In genomic region chr2:155373886-155374285, GRCm38 (mm10) we compare ENCODE assay signal across 25 mouse cellular contexts.
"Had no signal": no experiment of that assay in that cellular context is flagged by ENCODE, and none has a peak within 500 bp of the region (broad histone marks: within the 10 kb centered on the region; RNA-seq: fewer than 3 reads in every experiment).

No protein-coding gene starts in this region.

- H3K27me3 ChIP-seq: hindbrain, embryonic 12.5 days; intestine, embryonic 15.5 days; limb, embryonic 12.5 days had no signal

- H3K9me3 ChIP-seq: heart, embryonic 10.5 days; heart, embryonic 12.5 days; hindbrain, embryonic 10.5 days; hindbrain, embryonic 12.5 days; intestine, embryonic 15.5 days; limb, embryonic 10.5 days; limb, embryonic 12.5 days; liver, embryonic 13.5 days had no signal

- H3K4me3 ChIP-seq: gastrocnemius, adult 2 months; heart, embryonic 10.5 days; heart, embryonic 12.5 days; hindbrain, embryonic 10.5 days; hindbrain, embryonic 12.5 days; intestine, embryonic 15.5 days; layer of hippocampus, adult 2 months; left cerebral cortex, adult 2 months; limb, embryonic 10.5 days; limb, embryonic 12.5 days; liver, embryonic 13.5 days had no signal

- ATAC-seq: hindbrain, embryonic 16.5 days; inflammation-experienced regulatory T-cells, adult 6 months; intestine, embryonic 15.5 days; intestine, postnatal 0 days had no signal

- H3K4me1 ChIP-seq: hindbrain, embryonic 10.5 days; hindbrain, embryonic 12.5 days; limb, embryonic 10.5 days; limb, embryonic 12.5 days had no signal

- DNase-seq: gastrocnemius, adult 2 months; gastrocnemius, postnatal 10 days; gastrocnemius, postnatal 25 days; heart, adult 18-20 months; heart, postnatal 14 days; heart, postnatal 4 days; kidney, adult 18-20 months; kidney, adult 8-10 months; kidney, postnatal 10 days; kidney, postnatal 25 days; kidney, postnatal 4 days; liver, embryonic 13.5 days had no signal

- H3K27ac ChIP-seq: gastrocnemius, adult 2 months; heart, embryonic 10.5 days; hindbrain, embryonic 10.5 days; hindbrain, embryonic 12.5 days; hindbrain, embryonic 14.5 days; intestine, embryonic 15.5 days; layer of hippocampus, adult 2 months; left cerebral cortex, adult 2 months; limb, embryonic 10.5 days; limb, embryonic 12.5 days; liver, embryonic 13.5 days had no signal

- H3K9ac ChIP-seq: heart, embryonic 12.5 days; hindbrain, embryonic 12.5 days; hindbrain, embryonic 14.5 days; intestine, embryonic 15.5 days; limb, embryonic 12.5 days; liver, embryonic 13.5 days had no signal

- H3K36me3 ChIP-seq: heart, embryonic 10.5 days; heart, embryonic 12.5 days; hindbrain, embryonic 10.5 days; hindbrain, embryonic 12.5 days; intestine, embryonic 15.5 days; limb, embryonic 10.5 days; limb, embryonic 12.5 days; liver, embryonic 13.5 days had no signal

- H3K4me2 ChIP-seq: heart, embryonic 12.5 days; hindbrain, embryonic 12.5 days; hindbrain, embryonic 14.5 days; intestine, embryonic 15.5 days; limb, embryonic 12.5 days; liver, embryonic 13.5 days had no signal
